Mouse (Mus musculus) gastrocnemius, postnatal 10 days (tissue): ENCODE measurements around the gene En2. TPM values are rescaled to one million over a fixed set of nuclear protein-coding genes. Genes with fewer than 3 reads are reported as not detected.

Experiments
- total RNA-seq, 2 experiments: library from RNA; stranded (reverse); gene quantifications; 2 replicates each; pipeline ENCODE4 v1.2.3; 2021

En2 gene
- total RNA-seq, 2 experiments from 2014 or later, result 0.11 to 0.19 TPM

Other genes with a start within 250 kb of the En2 start
- gene Insig1, start 94.3 kb upstream of the En2 start, total RNA-seq, result 10 to 100 TPM; 20.6 to 21.3 TPM
- not detected for gene Cnpy1, start 80.1 kb downstream of the En2 start, total RNA-seq
- 10 to 100 TPM; 31.7 to 37.0 TPM for gene Rbm33, start 151.4 kb downstream of the En2 start, total RNA-seq